In the genomic region with DNA sequence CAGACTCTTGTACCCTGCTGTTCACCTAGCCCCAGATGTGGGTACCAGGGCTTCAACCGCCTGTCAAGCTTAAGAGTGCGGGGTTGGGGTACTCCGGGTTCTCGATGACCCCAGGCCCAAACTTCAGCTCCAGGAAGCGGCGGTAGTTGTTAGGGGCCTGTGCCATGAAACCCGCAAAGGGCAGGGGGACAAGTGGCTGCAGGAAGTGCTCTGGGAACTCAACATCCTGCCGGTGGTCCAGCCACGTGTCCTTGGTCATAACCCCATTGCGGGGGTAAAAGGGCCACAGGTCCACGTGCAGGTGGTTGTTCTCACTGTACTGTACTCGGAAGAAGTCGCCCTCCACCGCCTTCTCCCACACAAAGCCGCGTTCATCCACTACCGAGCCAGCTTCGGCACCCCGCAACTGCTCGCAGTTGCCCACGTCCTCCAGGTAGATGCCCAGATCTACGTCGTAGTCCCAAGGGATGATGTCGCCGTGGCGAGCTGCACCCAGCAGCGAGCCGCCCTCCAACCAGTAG, we compare ENCODE assay signal across 9 mouse cellular contexts. TPM values are rescaled to one million over a fixed set of nuclear protein-coding genes. Genes with fewer than 3 reads are reported as not detected.
DNase-seq lines count a peak whose midpoint lies in the region; ATAC-seq and TF ChIP-seq lines count a peak whose summit lies in the region.
"Had no signal": no experiment of that assay in that cellular context is flagged by ENCODE, and none has a peak within 500 bp of the region (broad histone marks: within the 10 kb centered on the region; RNA-seq: fewer than 3 reads in every experiment).

No protein-coding gene starts in this region.

- ATAC-seq in frontal cortex, adult (ENCODE audit: low TSS enrichment): peak; percentile 46
- ATAC-seq in forebrain, embryonic 15.5 days (replicated peaks): no peak; the same call in 1 of the 2 replicates
- no peak for ATAC-seq in liver, embryonic 16.5 days (ENCODE audit: low read depth)

- no peak for TF ChIP-seq CTCF in E14TG2a.4 (conservative IDR thresholded peaks at IDR 0.05; ENCODE audit: low read length)

- H3K36me3 ChIP-seq in E14TG2a.4 (ENCODE audit: insufficient read depth, low read length): peaks cover 27% of the 10 kb centered on the region
- H3K36me3 ChIP-seq in forebrain, embryonic 15.5 days: 0 out of 2 replicates have a peak, but pooled peaks cover 3% of the 10 kb centered on the region
- H3K36me3 ChIP-seq in liver, embryonic 16.5 days (ENCODE audit: control insufficient read depth, insufficient read depth): no peaks in the 10 kb centered on the region

- no peak for DNase-seq in frontal cortex, postnatal 36 days (ENCODE audit: low spot score in 2 of 2)
- no peak for DNase-seq in left cerebral cortex, postnatal 10 days (ENCODE audit: extremely low spot score in 1 of 2, low spot score in 2 of 2)
- DNase-seq in left cerebral cortex, adult 9 months (ENCODE audit: low spot score in 2 of 2): no peak
- DNase-seq in right cerebral cortex, postnatal 14 days: no peak

- H3K9me3 ChIP-seq in E14TG2a.4 (ENCODE audit: low read length): no peaks in the 10 kb centered on the region
- no peaks in the 10 kb centered on the region for H3K9me3 ChIP-seq in forebrain, embryonic 15.5 days
- no peaks in the 10 kb centered on the region for H3K9me3 ChIP-seq in liver, embryonic 16.5 days (replicated peaks; ENCODE audit: control insufficient read depth, low read length)

- peak overlapping the region; percentile 82 for H3K27ac ChIP-seq in forebrain, embryonic 15.5 days (replicated peaks)
- no peak overlapping the region for H3K27ac ChIP-seq in liver, embryonic 16.5 days (ENCODE audit: low read length)
- H3K27ac ChIP-seq: gastrocnemius, adult 2 months had no signal

- intact Hi-C loops in left cerebral cortex, postnatal 10 days (cut with DNase I): loop anchor here (5.0 kb wide), 1 partner anchor 37 kb away; no protein-coding TSS in a partner anchor

- peak overlapping the region; percentile 65 for H3K9ac ChIP-seq in forebrain, embryonic 15.5 days (replicated peaks)
- H3K9ac ChIP-seq in liver, embryonic 16.5 days (ENCODE audit: low read depth, low read length): no peak overlapping the region

- peak overlapping the region; percentile 86 for H3K4me3 ChIP-seq in E14TG2a.4 (replicated peaks; ENCODE audit: low read length)
- peak overlapping the region; percentile 59 for H3K4me3 ChIP-seq in forebrain, embryonic 15.5 days
- H3K4me3 ChIP-seq in liver, embryonic 16.5 days (ENCODE audit: low read depth, low read length): no peak overlapping the region

- peak overlapping the region; percentile 79 for H3K4me2 ChIP-seq in forebrain, embryonic 15.5 days (replicated peaks)
- H3K4me2 ChIP-seq in liver, embryonic 16.5 days (ENCODE audit: low read depth, low read length): 0 out of 2 replicates have a peak overlapping the region, but pooled peaks have one; percentile 48

- peaks cover 33% of the 10 kb centered on the region for H3K4me1 ChIP-seq in E14TG2a.4 (replicated peaks; ENCODE audit: low read depth, low read length)
- H3K4me1 ChIP-seq in forebrain, embryonic 15.5 days: peaks cover 30% of the 10 kb centered on the region
- peaks cover 6% of the 10 kb centered on the region for H3K4me1 ChIP-seq in liver, embryonic 16.5 days (ENCODE audit: control insufficient read depth, low read depth, low read length)

- H3K27me3 ChIP-seq in E14TG2a.4 (ENCODE audit: insufficient read depth, low read length): peaks cover 28% of the 10 kb centered on the region
- H3K27me3 ChIP-seq in forebrain, embryonic 15.5 days: 0 out of 2 replicates have a peak, but pooled peaks cover 10% of the 10 kb centered on the region
- peaks cover 22% of the 10 kb centered on the region for H3K27me3 ChIP-seq in liver, embryonic 16.5 days (ENCODE audit: control insufficient read depth, insufficient read depth, low read depth, low read length)

- 56% methylated on average over 28 of the region's 28 CpGs for WGBS in forebrain, embryonic 15.5 days
- WGBS in liver, embryonic 16.5 days (ENCODE audit: insufficient replicate concordance): 61% methylated on average over 28 of the region's 28 CpGs

RNA-seq across cellular contexts. Expression of a gene that starts 5.2 kb away (rescaled TPM):
- polyA plus RNA-seq in forebrain, embryonic 15.5 days (2015; fragmentation: Nextera tagmentation; extraction: Ambion mirVana): 185 and 193 TPM in 2 replicates
- polyA plus RNA-seq in liver, embryonic 16.5 days (2015; fragmentation: Nextera tagmentation; extraction: Ambion mirVana): 27.4 and 29.8 TPM in 2 replicates
- 100 to 1,000 TPM; 269 to 272 TPM for total RNA-seq in left cerebral cortex, postnatal 10 days (2021)

RNA-seq across cellular contexts. Expression of a gene that starts 6.1 kb away (rescaled TPM):
- polyA plus RNA-seq in forebrain, embryonic 15.5 days (2015; fragmentation: Nextera tagmentation; extraction: Ambion mirVana): 28.2 and 29.0 TPM in 2 replicates
- 7.8 and 8.9 TPM in 2 replicates for polyA plus RNA-seq in liver, embryonic 16.5 days (2015; fragmentation: Nextera tagmentation; extraction: Ambion mirVana)
- total RNA-seq in left cerebral cortex, postnatal 10 days (2021): 10 to 100 TPM; 49.9 to 51.7 TPM

RNA-seq across cellular contexts. Expression of a gene that starts 29.3 kb away (rescaled TPM):
- 10.0 and 13.6 TPM in 2 replicates for polyA plus RNA-seq in forebrain, embryonic 15.5 days (2015; fragmentation: Nextera tagmentation; extraction: Ambion mirVana)
- polyA plus RNA-seq in liver, embryonic 16.5 days (2015; fragmentation: Nextera tagmentation; extraction: Ambion mirVana): 101 and 119 TPM in 2 replicates
- total RNA-seq in left cerebral cortex, postnatal 10 days (2021): 1 to 10 TPM; 3.9 to 4.3 TPM

RNA-seq across cellular contexts. Expression of a gene that starts 32.2 kb away (rescaled TPM):
- 7.0 and 8.0 TPM in 2 replicates for polyA plus RNA-seq in forebrain, embryonic 15.5 days (2015; fragmentation: Nextera tagmentation; extraction: Ambion mirVana)
- 2.8 and 3.6 TPM in 2 replicates for polyA plus RNA-seq in liver, embryonic 16.5 days (2015; fragmentation: Nextera tagmentation; extraction: Ambion mirVana)
- total RNA-seq in left cerebral cortex, postnatal 10 days (2021): 1 to 10 TPM; 6.4 to 6.8 TPM
